Mouse (Mus musculus) T-helper 1 cell (primary cell): ENCODE results near the gene Tamm41.

Source experiments
- in situ Hi-C: fragments of 300-600 bp; cut with MboI, MseI; formaldehyde crosslinking; loops from one replicate; pipeline ENCODE4 v1.15.1; 2025; ENCODE audit warnings: high pct_unique_total_duplicates

Gene Tamm41

GRCm38 (mm10) chr6:114976915-114977419 lies 60.7 kb downstream of the Tamm41 start:
- in situ Hi-C loops = no loop called here

- in situ Hi-C loops = no loop called here
These were observed 63.3 kb downstream of the Tamm41 start for GRCm38 (mm10) chr6:114974331-114974730.

GRCm38 (mm10) chr6:114972988-114973387 lies 64.7 kb downstream of the Tamm41 start:
- in situ Hi-C loops = no loop called here

- in situ Hi-C loops = no loop called here
These were observed 66.8 kb downstream of the Tamm41 start for GRCm38 (mm10) chr6:114970895-114971294.

GRCm38 (mm10) chr6:114970386-114970785 lies 67.3 kb downstream of the Tamm41 start:
- in situ Hi-C loops = no loop called here

GRCm38 (mm10) chr6:114969213-114970120 lies 68.2 kb downstream of the Tamm41 start, which contains the start of gene Vgll4:
Vgll4 (minus strand) TSS chr6:114969994.
- in situ Hi-C loops = no loop called here

GRCm38 (mm10) chr6:114968361-114969212 lies 69.1 kb downstream of the Tamm41 start:
- in situ Hi-C loops = no loop called here

- in situ Hi-C loops = no loop called here
These were observed 70.1 kb downstream of the Tamm41 start for GRCm38 (mm10) chr6:114967623-114968022.

- in situ Hi-C loops = no loop called here
These were observed 71.1 kb downstream of the Tamm41 start for GRCm38 (mm10) chr6:114966396-114967154.

- in situ Hi-C loops = no loop called here
These were observed 71.9 kb downstream of the Tamm41 start for GRCm38 (mm10) chr6:114965802-114966201.

GRCm38 (mm10) chr6:114965396-114965795 lies 72.3 kb downstream of the Tamm41 start:
- in situ Hi-C loops = no loop called here

GRCm38 (mm10) chr6:114964235-114964634 lies 73.4 kb downstream of the Tamm41 start:
- in situ Hi-C loops = no loop called here

GRCm38 (mm10) chr6:114963636-114964035 lies 74.0 kb downstream of the Tamm41 start:
- in situ Hi-C loops = no loop called here

GRCm38 (mm10) chr6:114961276-114962068 lies 76.2 kb downstream of the Tamm41 start:
- in situ Hi-C loops = no loop called here

GRCm38 (mm10) chr6:114959012-114959398 lies 78.7 kb downstream of the Tamm41 start:
- in situ Hi-C loops = no loop called here

GRCm38 (mm10) chr6:114958249-114959011 lies 79.2 kb downstream of the Tamm41 start:
- in situ Hi-C loops = no loop called here

- in situ Hi-C loops = no loop called here
These were observed 79.9 kb downstream of the Tamm41 start for GRCm38 (mm10) chr6:114957756-114958155.

GRCm38 (mm10) chr6:114954496-114954895 lies 83.2 kb downstream of the Tamm41 start:
- in situ Hi-C loops = no loop called here
